Mouse (Mus musculus) gastrocnemius, postnatal 10 days (tissue): ENCODE results near the gene Foxo3. TPM values are rescaled to one million over a fixed set of nuclear protein-coding genes. Genes with fewer than 3 reads are reported as not detected.

ENCODE experiments used
- DNase-seq: peaks from one replicate; pipeline ENCODE4 v3.0.0; 2021; ENCODE audit warnings: mixed read lengths
- total RNA-seq, 2 experiments: library from RNA; stranded (reverse); gene quantifications; 2 replicates each; pipeline ENCODE4 v1.2.3; 2021

The Foxo3 gene
- total RNA-seq, 2 experiments from 2014 or later = 31.4 to 43.5 TPM

- peak; percentile 46 for DNase-seq
Observed at GRCm38 (mm10) chr10:42251203-42251602, 25.4 kb downstream of the Foxo3 start.

GRCm38 (mm10) chr10:42249965-42250364, 26.6 kb downstream of the Foxo3 start:
- DNase-seq = no peak

GRCm38 (mm10) chr10:42248644-42249043, 27.9 kb downstream of the Foxo3 start:
- DNase-seq = no peak

GRCm38 (mm10) chr10:42248156-42248555, 28.4 kb downstream of the Foxo3 start:
- no peak for DNase-seq

- no peak for DNase-seq
Observed at GRCm38 (mm10) chr10:42247125-42247816, 29.3 kb downstream of the Foxo3 start.

- DNase-seq = no peak
Observed at GRCm38 (mm10) chr10:42246483-42246882, 30.1 kb downstream of the Foxo3 start.

- DNase-seq = no peak
Observed at GRCm38 (mm10) chr10:42245636-42246035, 30.9 kb downstream of the Foxo3 start.

GRCm38 (mm10) chr10:42245256-42245601, 31.3 kb downstream of the Foxo3 start:
- DNase-seq = no peak

- DNase-seq = no peak
Observed at GRCm38 (mm10) chr10:42244420-42245255, 31.9 kb downstream of the Foxo3 start.

GRCm38 (mm10) chr10:42243925-42244324, 32.6 kb downstream of the Foxo3 start:
- DNase-seq = no peak

- no peak for DNase-seq
Observed at GRCm38 (mm10) chr10:42242484-42242883, 34.1 kb downstream of the Foxo3 start.

GRCm38 (mm10) chr10:42241775-42242174, 34.8 kb downstream of the Foxo3 start:
- no peak for DNase-seq

- no peak for DNase-seq
Observed at GRCm38 (mm10) chr10:42239810-42240111, 36.8 kb downstream of the Foxo3 start.

GRCm38 (mm10) chr10:42238923-42239809, 37.4 kb downstream of the Foxo3 start:
- no peak for DNase-seq

GRCm38 (mm10) chr10:42238296-42238695, 38.3 kb downstream of the Foxo3 start:
- no peak for DNase-seq

- no peak for DNase-seq
Observed at GRCm38 (mm10) chr10:42237556-42237955, 39.0 kb downstream of the Foxo3 start.

- no peak for DNase-seq
Observed at GRCm38 (mm10) chr10:42235321-42235720, 41.2 kb downstream of the Foxo3 start.

- no peak for DNase-seq
Observed at GRCm38 (mm10) chr10:42232977-42233376, 43.6 kb downstream of the Foxo3 start.

GRCm38 (mm10) chr10:42231847-42232246, 44.7 kb downstream of the Foxo3 start:
- no peak for DNase-seq

GRCm38 (mm10) chr10:42231100-42231541, 45.4 kb downstream of the Foxo3 start:
- no peak for DNase-seq

GRCm38 (mm10) chr10:42230471-42231099, 46.0 kb downstream of the Foxo3 start:
- DNase-seq = no peak

GRCm38 (mm10) chr10:42227751-42228241, 48.8 kb downstream of the Foxo3 start:
- no peak for DNase-seq
